Mouse (Mus musculus) megakaryocyte, embryonic 14.5 days (primary cell): Measurements from ENCODE around the gene Nlrp14.

Experiments
- FLI1 ChIP-seq: IDR thresholded peaks from 2 replicates; pipeline ENCODE4 v1.6.1; 2012; ENCODE audit warnings: low read length, inconsistent platforms, mixed read lengths
- GATA1 ChIP-seq: IDR thresholded peaks from 3 replicates; pipeline ENCODE4 v1.6.1; 2012; ENCODE audit warnings: mixed read lengths, low read length, inconsistent platforms, borderline replicate concordance

GRCm38 (mm10) chr7:107166690-107167089 is at the start of gene Nlrp14:
- TF ChIP-seq GATA1 (no peak), FLI1 (no peak)
